Mouse (Mus musculus): Measurements from ENCODE around the gene Rasl11b. TPM values are rescaled to one million over a fixed set of nuclear protein-coding genes. Genes with fewer than 3 reads are reported as not detected.

Rasl11b gene
- polyA plus RNA-seq, 1 experiment from 2014 or later, result 107 TPM

Other genes with a start within 250 kb of the Rasl11b start
- 41.4 and 44.7 TPM in 2 replicates for gene Usp46, start 126.9 kb upstream of the Rasl11b start, polyA plus RNA-seq (2016; fragmentation: Nextera tagmentation; extraction: Ambion mirVana)